Mouse (Mus musculus): Measurements from ENCODE around the gene Sbf2.

Sbf2 gene

DNA sequence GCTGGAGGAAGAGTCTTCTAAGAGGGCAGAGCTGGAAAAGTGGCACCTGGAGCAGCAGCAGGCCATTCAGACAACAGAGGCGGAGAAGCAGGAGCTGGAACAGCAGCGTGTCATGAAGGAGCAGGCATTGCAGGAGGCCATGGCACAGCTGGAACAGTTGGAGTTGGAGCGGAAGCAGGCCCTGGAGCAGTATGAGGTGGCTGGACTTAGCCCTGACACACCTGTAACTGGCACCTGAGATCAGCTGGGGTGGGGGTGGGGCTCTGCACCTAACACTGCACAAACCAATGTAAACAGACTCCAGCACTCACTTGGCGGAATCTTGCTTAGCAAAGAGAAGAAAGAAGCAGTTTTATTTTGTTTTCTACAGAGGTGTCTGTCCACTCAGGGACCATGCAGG, 335.5 kb downstream of the Sbf2 start:
- DNase-seq (ENCODE audit: low spot score in 2 of 2): no peak

DNA sequence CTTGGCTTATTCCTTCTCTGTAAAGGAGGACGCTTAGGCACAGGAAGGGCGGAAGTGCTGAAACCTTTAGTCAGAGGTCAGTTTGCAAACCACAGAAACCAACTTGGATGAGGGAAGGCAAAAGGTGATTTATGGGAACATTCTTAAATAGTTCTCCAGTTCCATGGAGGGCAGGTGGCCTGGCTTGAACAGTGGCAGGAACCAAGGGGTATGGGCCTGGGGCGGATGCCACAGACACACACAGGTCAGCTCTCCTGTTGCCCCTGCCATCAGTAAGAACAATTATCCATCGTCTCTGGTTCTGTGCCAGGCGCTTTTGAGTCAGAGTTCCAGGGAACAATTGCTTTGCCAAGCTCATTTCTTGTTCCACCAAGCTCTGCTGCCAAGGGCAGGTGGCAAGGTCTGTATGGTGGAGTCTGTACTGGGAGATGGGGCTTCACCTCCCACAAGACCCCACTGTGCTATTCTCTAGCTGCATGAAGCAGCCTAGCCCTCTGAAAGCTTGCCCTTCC, 336.9 kb downstream of the Sbf2 start:
- DNase-seq (ENCODE audit: low spot score in 2 of 2): no peak

DNA sequence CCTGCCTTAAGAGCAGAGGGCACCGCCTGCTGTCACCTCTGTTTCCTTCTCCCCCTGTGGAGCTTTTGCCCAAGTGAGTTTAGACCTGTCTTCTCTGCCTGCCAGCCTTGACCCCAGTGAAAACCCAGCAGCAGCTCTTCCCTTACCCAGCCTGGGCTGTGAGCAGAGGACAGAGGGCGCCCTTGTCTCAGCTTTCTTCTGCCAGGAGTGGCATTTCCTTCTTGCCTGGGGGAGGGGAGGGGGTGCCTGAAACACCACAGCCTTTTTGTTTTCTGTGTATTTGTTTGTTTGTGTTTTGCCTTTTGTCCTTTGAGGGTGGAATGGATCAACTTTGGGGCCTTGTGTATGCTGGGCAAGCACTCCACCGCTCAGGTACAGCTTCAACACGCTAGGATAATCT, 342.3 kb downstream of the Sbf2 start:
- DNase-seq (ENCODE audit: low spot score in 2 of 2): no peak

DNA sequence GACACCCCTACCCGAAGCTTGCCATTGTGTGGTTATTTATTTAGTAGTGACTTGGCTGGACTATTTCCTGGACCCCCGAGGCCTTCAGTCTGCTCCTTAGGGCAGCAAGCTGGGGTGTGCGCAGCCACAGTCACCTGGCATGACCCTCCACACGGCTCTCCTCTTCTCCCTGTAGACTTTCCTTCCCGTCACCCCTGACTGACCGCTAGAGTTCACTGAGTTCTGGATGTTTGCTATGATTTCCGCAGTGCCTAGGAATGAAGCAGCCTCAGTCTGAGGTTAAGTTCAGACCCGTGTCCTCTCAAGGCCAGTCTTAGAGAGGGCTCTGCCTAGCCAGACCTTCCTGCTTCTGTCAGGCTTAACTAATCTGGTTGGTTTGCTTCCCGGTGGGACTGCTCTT, 342.9 kb downstream of the Sbf2 start:
- DNase-seq (ENCODE audit: low spot score in 2 of 2): no peak

DNA sequence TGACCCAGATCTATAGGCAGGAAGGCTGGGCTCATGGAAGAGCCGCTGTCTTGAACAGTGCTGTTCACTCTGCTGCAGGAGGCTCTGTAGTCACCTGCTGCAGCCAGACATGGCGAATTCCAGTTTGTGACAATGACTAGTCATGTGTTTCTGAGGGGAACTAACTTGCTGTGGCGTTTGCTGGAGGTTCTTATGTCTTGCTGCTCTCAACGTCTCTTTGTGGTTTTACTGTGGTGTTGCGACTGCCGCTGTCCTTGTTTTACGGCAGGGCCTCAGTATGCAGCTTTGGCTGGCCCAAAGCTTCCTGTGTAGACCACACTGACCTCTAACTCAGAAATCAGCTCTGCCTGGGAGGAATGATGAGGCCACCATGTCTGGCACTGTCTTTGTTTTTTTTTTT, 344.3 kb downstream of the Sbf2 start:
- DNase-seq (ENCODE audit: low spot score in 2 of 2): no peak

DNA sequence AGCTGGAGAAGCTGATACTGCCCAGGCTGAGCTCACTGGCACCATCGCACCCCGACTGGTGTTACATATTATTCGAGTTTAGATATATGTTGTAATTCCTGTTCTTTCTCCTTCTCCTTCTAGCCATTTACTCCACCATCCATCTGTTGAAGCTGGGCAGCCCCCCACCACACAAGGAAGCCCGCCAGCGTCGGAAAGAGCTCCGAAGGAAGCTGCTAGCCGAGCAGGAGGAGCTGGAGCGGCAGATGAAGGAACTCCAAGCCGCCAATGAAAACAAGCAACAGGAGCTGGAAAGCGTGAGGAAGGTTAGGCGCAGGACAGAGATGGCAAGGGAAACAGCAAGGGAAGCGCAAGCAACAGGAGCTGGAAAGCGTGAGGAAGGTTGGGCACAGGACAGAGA, 344.9 kb downstream of the Sbf2 start:
- no peak for DNase-seq (ENCODE audit: low spot score in 2 of 2)

DNA sequence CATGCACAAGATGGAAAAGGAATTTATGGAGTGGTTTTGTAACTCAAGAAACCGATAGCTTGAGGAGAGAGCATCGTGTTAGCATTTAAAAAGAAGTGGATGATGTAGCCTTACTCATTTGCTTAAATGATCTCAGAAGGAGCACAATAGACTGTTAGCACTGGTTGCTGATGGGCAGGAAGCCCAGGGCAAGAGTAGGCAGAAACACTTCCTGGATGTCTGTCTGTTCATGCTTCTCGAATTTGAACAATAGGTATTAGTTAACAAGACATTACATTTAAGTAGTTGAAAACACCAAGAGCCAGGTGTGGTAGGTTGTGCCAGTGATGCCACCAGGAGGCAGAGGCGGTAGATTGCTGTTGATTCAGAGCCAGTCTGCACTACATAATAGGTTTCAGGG, 346.2 kb downstream of the Sbf2 start:
- no peak for DNase-seq (ENCODE audit: low spot score in 2 of 2)

DNA sequence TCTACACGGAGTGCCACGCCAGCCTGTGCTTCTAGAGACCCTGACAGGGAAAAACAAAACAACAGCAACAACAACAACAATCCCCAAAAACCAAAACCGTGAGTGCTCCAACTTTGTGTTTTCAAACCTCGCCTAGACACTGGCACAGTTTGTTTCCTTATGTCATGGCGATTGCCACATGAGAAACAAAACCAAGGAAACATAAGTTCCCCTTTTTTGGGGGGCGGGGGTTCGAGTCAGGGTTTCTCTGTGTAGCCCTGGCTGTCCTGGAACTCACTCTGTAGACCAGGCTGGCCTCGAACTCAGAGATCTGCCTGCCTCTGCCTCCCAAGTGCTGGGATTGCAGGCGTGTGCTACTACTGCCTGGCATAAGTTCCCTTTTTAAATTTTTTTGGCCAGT, 346.7 kb downstream of the Sbf2 start:
- DNase-seq (ENCODE audit: low spot score in 2 of 2): no peak

DNA sequence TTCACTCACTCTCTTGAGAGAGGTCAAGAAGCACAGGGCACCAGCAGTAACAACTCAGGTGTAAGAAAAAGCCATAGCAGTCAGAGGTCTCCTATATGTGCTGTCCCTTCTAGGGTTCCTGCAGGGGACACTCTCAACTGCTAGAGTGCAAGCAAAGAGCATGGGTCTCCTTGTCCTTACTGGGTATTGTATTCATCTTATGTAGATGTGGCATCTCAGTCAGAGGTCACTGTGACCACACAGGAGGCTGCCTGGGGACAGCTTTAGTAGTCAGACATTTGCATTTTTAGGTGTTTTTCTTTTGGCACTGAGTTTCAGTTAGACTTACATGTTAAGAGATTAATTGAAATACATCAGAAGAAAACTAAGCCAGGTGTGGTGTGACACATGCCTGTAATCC, 347.7 kb downstream of the Sbf2 start:
- DNase-seq (ENCODE audit: low spot score in 2 of 2): no peak

DNA sequence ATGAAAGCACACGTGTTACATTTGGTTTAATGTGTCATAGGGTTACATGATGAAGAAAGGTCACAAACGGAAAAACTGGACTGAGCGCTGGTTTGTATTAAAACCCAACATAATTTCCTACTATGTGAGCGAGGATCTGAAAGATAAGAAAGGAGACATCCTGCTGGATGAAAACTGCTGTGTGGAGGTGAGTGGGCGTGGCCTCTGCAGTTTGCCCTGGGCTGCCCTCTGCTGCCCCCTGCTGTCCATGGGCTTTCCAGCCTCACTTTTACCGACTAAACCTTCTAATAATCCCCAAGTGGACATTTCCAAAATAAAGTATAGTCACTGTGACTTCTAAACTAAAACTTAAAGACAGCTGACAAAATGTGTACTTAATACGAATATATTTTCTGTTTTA, 348.9 kb downstream of the Sbf2 start:
- peak; percentile 46 to 73 for DNase-seq (ENCODE audit: low spot score in 2 of 2)

DNA sequence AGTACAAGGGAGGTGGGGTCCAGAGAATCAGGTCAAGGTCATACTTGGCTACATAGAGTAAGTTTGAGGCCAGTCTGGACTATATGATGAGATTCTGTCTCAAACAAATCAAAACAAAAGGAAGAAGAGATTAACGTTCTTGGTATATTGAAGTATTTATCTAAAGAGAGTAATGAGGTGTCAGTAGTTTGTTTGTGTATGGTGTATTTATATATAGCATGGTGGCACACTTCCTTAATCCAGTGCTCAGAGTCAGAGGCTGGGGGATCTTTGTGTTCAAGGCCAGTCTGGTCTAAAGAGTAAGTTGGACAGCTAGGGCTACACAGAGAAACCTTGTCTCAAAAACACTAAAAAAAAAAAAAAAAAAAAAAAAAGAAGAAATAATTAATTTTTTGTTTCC, 351.2 kb downstream of the Sbf2 start:
- DNase-seq (ENCODE audit: low spot score in 2 of 2): no peak

DNA sequence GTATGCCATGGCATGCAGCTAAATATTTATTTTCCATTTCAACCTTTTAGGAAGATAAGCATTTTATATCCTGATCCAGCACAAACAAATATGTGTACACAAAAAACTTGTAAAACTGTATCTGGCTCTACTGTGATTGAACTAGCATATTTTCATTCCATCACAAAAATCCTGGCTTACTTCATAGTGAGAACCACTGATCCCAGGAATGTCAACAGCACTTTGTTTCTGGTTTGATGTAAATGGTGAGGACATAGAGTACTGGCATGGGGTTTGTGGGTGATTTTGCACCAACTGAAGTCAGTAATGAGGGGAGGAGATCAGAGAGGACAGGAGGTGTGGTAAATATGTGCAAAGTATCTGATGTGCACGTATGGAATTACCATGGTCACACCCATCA, 352.1 kb downstream of the Sbf2 start:
- DNase-seq (ENCODE audit: low spot score in 2 of 2): no peak

DNA sequence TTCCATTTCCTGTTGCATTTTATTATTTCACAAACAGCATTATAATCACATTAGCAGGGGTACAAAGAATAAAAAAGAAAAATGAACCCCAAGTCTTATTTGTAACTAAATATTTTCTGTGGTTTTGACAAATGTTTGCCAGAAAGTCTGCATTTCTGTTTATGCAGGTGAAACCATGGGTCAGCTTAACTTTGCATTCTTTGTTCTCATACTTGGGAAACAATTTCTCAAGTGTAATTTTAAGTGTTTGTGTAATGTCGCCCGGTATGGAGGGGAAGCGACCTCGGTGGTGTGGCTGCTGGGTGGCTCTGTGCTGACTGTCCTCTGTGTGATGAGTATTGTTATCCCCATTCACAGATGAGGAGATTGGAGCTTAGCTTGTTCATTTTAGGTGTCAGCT, 352.9 kb downstream of the Sbf2 start:
- DNase-seq (ENCODE audit: low spot score in 2 of 2): no peak

DNA sequence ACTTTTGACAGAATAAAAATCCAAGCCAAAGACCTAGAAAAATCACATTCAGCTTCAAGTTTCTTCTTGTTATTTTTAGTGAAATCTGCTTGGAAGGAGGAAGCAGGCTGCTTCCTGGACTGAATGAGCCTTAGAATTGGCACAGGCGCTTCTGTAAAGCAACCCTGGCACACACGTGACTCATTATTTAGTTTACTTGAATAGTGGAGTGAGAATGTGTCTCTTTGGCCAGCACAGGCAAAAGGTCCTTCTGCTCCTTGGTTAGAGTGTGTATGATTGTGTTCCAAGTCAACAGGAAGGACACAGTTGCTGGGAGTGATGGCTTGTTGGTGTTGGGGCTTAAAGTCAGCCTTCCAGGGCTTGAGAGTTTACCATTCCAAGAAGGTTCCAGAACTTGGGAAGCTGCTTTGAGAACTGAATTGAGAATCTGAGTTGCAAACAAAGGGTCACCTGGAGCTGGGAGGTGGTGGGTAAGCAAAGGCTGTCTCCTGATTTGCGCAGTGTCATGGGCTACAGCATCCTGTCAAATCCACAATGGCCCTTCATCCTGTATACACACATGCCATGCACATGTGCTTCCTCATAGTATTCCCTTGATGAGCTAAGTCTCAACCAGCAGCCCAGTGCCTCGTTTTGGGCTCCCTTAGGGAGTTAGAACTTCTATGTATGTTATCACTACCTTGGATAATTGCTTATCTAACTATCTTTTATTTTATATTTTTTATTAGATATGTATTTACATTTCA, 354.6 kb downstream of the Sbf2 start:
- DNase-seq (ENCODE audit: low spot score in 2 of 2): no peak

DNA sequence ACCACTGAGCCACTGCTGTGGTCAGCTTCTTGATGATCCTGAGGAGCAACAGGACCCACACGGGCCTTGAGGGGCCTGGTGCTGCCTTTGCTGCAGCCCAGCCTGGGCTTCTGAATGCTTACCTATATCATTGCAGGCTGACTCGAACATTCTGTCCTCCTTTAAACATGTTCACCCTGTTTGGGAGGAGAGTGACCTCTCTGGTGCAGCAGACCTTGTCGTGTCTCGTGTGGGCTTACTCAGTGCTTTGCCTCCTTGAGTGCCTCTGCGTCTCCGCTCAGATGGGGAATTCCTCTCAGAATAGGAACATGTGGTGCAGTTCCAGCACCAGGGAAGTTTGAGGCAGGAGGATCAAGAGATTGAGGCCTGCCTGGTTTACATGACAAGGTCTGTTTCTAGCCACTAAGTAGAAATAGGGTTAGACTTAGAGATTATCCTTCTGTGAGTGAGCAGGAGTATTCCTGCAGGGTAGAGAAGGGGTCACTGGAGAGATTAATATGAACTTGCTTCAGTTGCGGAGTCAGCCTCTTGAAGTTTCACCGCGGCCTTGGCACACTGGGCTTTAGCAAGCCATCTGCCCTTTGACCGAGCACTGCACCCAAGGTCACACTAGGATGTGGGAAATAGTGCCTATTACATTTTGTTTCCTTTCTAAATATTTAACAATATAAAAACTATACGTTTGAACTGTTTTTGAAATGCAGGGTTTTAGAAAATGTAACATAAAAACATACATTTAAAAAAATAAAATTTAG, 356.3 kb downstream of the Sbf2 start:
- DNase-seq (ENCODE audit: low spot score in 2 of 2): no peak
